Mouse (Mus musculus): ENCODE measurements around the gene Podnl1. TPM values are rescaled to one million over a fixed set of nuclear protein-coding genes. Genes with fewer than 3 reads are reported as not detected.

Gene Podnl1
- total and polyA plus RNA-seq, 2 experiments from 2014 or later, result 0.04 TPM; not detected in 1

DNA sequence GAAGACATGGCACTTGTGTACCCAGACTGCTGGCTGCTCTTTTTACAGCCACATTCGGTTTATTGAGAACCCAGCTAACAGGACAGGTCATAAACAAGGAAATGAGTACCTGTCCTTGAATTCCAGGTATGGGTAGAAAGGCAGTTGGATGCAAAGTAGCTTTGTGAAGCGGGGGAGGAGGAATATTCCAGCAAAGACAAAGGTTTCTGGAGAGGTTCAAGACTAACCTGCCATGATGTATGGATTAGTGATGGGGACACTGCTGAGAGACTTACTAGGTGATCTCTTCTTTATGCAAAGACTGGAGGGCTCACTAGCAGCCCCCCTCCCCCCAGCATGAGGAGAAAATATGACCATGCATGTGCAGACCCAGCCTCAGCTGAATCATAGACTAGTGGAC, 20.1 kb upstream of the Podnl1 start:
- H3K4me3 ChIP-seq (ENCODE audit: low read depth, low read length), result no peak overlapping the region
- H3K9ac ChIP-seq (replicated peaks; ENCODE audit: low read depth, low read length), result no peak overlapping the region
- no peak overlapping the region for H3K4me2 ChIP-seq (ENCODE audit: low read depth, low read length)
- peaks cover 8% of the 10 kb centered on the region for H3K4me1 ChIP-seq (ENCODE audit: control insufficient read depth, insufficient read depth)
- ATAC-seq (ENCODE audit: insufficient read depth, low read depth) (no peak), DNase-seq (ENCODE audit: low spot score) (no peak)
- 80% methylated on average over 2 of the region's 2 CpGs for WGBS
- no peaks in the 10 kb centered on the region for H3K9me3 ChIP-seq (replicated peaks; ENCODE audit: control insufficient read depth, low read length)
- H3K36me3 ChIP-seq (replicated peaks; ENCODE audit: control insufficient read depth, insufficient read depth, low read length), result peaks cover 12% of the 10 kb centered on the region; the same call in 1 of the 2 replicates
- H3K27ac ChIP-seq (ENCODE audit: low read depth), result no peak overlapping the region
- TF ChIP-seq CTCF (IDR thresholded peaks at IDR 0.05; ENCODE audit: low read depth), result no peak
- no peak for TF ChIP-seq EP300 (IDR thresholded peaks at IDR 0.05; ENCODE audit: low read depth)
- H3K27me3 ChIP-seq (ENCODE audit: control insufficient read depth, insufficient read depth, low read length), result no peaks in the 10 kb centered on the region

DNA sequence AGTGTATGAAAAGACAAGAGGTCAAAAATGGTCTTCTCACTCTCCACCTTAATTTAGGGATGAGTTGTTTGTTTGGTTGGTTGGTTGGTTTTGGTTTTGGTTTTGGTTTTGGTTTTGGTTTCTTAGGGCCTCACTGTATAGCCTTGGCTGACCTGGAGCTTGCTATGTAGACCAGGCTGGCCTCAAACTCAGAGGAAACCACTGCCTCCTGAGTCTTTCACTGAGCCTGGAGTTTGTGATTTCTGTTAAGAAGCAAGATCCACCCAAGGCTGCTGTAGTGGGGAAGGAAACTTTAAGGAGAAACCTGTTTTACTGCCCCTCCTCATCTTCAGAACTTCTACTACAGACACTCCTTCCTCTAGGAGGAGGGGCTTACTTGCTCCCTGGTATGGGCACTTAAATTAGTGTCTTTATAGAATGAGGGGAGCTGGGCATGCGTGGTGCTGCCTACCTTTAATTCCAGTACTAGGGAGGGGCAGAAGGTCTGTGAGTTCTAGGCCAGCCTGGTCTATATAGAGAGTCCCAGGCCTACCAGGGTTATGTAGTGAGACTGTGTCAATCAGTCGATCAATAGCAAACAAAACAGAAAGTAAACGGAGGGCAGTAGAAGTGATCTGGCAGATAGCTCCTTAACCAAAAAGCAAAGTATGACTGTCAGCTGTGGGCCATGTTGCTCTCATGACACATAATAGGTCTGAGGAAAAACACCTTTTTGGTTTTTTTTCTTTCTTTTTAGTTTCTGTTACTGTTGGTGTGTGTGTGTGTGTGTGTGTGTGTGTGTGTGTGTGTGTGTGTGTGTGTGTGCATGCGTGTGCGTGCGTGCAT, 19.4 kb upstream of the Podnl1 start:
- DNase-seq (ENCODE audit: low spot score), result no peak
- Histone ChIP-seq H3K9me3 (replicated peaks; ENCODE audit: control insufficient read depth, low read length) (no peaks in the 10 kb centered on the region), H3K27me3 (ENCODE audit: control insufficient read depth, insufficient read depth, low read length) (no peaks in the 10 kb centered on the region), H3K9ac (replicated peaks; ENCODE audit: low read depth, low read length) (no peak overlapping the region), H3K4me3 (ENCODE audit: low read depth, low read length) (no peak overlapping the region), H3K36me3 (replicated peaks; ENCODE audit: control insufficient read depth, insufficient read depth, low read length) (peaks cover 12% of the 10 kb centered on the region; the same call in 1 of the 2 replicates), H3K4me2 (ENCODE audit: low read depth, low read length) (no peak overlapping the region), H3K27ac (ENCODE audit: low read depth) (no peak overlapping the region), H3K4me1 (ENCODE audit: control insufficient read depth, insufficient read depth) (peaks cover 8% of the 10 kb centered on the region)
- TF ChIP-seq EP300 (IDR thresholded peaks at IDR 0.05; ENCODE audit: low read depth) (no peak), CTCF (IDR thresholded peaks at IDR 0.05; ENCODE audit: low read depth) (no peak)
- ATAC-seq (ENCODE audit: insufficient read depth, low read depth), result no peak
- 86% methylated on average over 4 of the region's 6 CpGs for WGBS

DNA sequence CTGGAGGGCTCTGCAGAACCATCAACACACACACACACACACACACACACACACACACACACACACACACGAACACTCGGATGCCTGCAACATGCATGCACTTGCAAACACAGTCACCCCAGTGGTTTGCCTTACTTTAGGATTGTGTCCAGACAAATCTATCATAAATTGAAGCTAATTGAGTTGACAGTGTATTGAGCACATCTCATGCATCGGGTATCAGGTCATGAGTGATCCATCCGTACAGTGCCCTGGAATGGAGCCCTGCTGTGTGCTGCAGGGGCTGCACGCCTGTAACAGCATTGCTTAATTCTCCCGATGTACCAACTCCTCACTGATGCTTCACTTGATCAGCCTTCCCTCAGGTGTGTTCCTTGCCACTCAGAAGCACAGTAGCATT, 10.1 kb upstream of the Podnl1 start:
- no peak overlapping the region for H3K9ac ChIP-seq (replicated peaks; ENCODE audit: low read depth, low read length)
- H3K36me3 ChIP-seq (replicated peaks; ENCODE audit: control insufficient read depth, insufficient read depth, low read length), result no peaks in the 10 kb centered on the region
- no peak overlapping the region for H3K4me3 ChIP-seq (ENCODE audit: low read depth, low read length)
- TF ChIP-seq EP300 (IDR thresholded peaks at IDR 0.05; ENCODE audit: low read depth) (no peak), CTCF (IDR thresholded peaks at IDR 0.05; ENCODE audit: low read depth) (no peak)
- H3K4me2 ChIP-seq (ENCODE audit: low read depth, low read length), result no peak overlapping the region
- H3K27ac ChIP-seq (ENCODE audit: low read depth), result no peak overlapping the region
- H3K4me1 ChIP-seq (ENCODE audit: control insufficient read depth, insufficient read depth), result no peaks in the 10 kb centered on the region; the same call in 1 of the 2 replicates
- H3K27me3 ChIP-seq (ENCODE audit: control insufficient read depth, insufficient read depth, low read length), result no peaks in the 10 kb centered on the region
- ATAC-seq (ENCODE audit: insufficient read depth, low read depth), result no peak
- H3K9me3 ChIP-seq (replicated peaks; ENCODE audit: control insufficient read depth, low read length), result no peaks in the 10 kb centered on the region
- WGBS, result 80% methylated on average over 6 of the region's 6 CpGs
- DNase-seq (ENCODE audit: low spot score), result no peak

DNA sequence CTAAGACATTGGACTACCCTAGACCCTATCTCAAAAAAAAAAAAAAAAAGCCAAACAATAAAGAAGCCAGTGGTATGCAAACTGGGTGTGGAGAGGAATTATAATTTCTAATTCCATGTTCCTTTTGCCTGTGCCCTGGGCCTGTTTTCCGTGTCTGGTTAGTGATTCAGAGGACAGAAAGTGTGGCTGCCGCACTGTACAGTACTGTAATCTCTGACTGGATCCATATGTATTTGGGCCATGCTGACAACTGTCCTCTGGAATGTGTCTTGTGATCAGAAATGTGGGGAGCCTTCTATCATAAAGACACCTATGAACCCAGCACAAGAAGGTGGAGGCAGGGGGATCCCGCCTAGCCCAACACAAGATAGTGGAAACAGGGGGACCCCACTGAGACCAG, 3.6 kb upstream of the Podnl1 start:
- no peaks in the 10 kb centered on the region for H3K27me3 ChIP-seq (ENCODE audit: control insufficient read depth, insufficient read depth, low read length)
- TF ChIP-seq EP300 (IDR thresholded peaks at IDR 0.05; ENCODE audit: low read depth) (no peak), CTCF (IDR thresholded peaks at IDR 0.05; ENCODE audit: low read depth) (no peak)
- H3K9ac ChIP-seq (replicated peaks; ENCODE audit: low read depth, low read length), result no peak overlapping the region
- no peaks in the 10 kb centered on the region for H3K4me1 ChIP-seq (ENCODE audit: control insufficient read depth, insufficient read depth)
- no peak overlapping the region for H3K27ac ChIP-seq (ENCODE audit: low read depth)
- no peaks in the 10 kb centered on the region for H3K36me3 ChIP-seq (replicated peaks; ENCODE audit: control insufficient read depth, insufficient read depth, low read length)
- DNase-seq (ENCODE audit: low spot score), result no peak
- ATAC-seq (ENCODE audit: insufficient read depth, low read depth), result no peak
- H3K4me3 ChIP-seq (ENCODE audit: low read depth, low read length), result no peak overlapping the region
- no peaks in the 10 kb centered on the region for H3K9me3 ChIP-seq (replicated peaks; ENCODE audit: control insufficient read depth, low read length)
- no peak overlapping the region for H3K4me2 ChIP-seq (ENCODE audit: low read depth, low read length)
- 68% methylated on average over 3 of the region's 3 CpGs for WGBS

DNA sequence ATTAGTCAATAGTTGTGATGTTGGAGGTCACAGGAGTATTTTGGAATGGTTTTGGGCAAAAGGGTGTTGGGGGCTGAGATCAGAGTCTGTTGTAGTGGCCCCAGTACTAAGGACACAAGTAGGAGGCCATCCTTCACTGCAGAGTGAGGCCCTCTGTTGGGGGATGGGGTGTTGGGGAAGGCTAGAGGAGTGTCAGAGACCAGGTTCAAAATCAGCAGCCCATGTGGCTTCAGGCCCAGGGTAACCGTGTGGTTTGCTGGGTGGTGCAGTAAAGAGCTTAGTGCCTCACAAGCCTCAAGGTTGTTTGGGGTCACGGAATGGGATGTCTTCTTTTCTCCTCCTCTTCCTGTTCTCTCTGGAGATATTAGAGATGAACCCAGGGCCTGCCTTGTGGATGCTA, 953 bp downstream of the Podnl1 start:
- H3K27me3 ChIP-seq (ENCODE audit: control insufficient read depth, insufficient read depth, low read length), result no peaks in the 10 kb centered on the region
- ATAC-seq (ENCODE audit: insufficient read depth, low read depth), result no peak
- no peaks in the 10 kb centered on the region for H3K9me3 ChIP-seq (replicated peaks; ENCODE audit: control insufficient read depth, low read length)
- H3K9ac ChIP-seq (replicated peaks; ENCODE audit: low read depth, low read length), result no peak overlapping the region
- WGBS, result 63% methylated on average over 2 of the region's 2 CpGs
- no peaks in the 10 kb centered on the region for H3K36me3 ChIP-seq (replicated peaks; ENCODE audit: control insufficient read depth, insufficient read depth, low read length)
- H3K27ac ChIP-seq (ENCODE audit: low read depth), result no peak overlapping the region
- no peak for DNase-seq (ENCODE audit: low spot score)
- TF ChIP-seq CTCF (IDR thresholded peaks at IDR 0.05; ENCODE audit: low read depth) (no peak), EP300 (IDR thresholded peaks at IDR 0.05; ENCODE audit: low read depth) (no peak)
- no peak overlapping the region for H3K4me3 ChIP-seq (ENCODE audit: low read depth, low read length)
- no peak overlapping the region for H3K4me2 ChIP-seq (ENCODE audit: low read depth, low read length)
- no peaks in the 10 kb centered on the region for H3K4me1 ChIP-seq (ENCODE audit: control insufficient read depth, insufficient read depth)
